Mouse (Mus musculus) cerebellum, adult 9-10 months (tissue): ENCODE results near the gene Dnah2.
A peak's percentile ranks its signal among the peaks of the same experiment; 100 is the strongest.
"Not testable (repeated sequence)": the region's sequence is repeated elsewhere in the genome, so short reads cannot be mapped to it uniquely, and the experiment has no call there.

Experiments
- DNase-seq: peaks from one replicate; pipeline ENCODE4 v3.0.0; 2022

Gene Dnah2

GRCm38 (mm10) chr11:69560896-69561854 is 12.3 kb upstream of the Dnah2 start:
- DNase-seq, result no peak

DNA sequence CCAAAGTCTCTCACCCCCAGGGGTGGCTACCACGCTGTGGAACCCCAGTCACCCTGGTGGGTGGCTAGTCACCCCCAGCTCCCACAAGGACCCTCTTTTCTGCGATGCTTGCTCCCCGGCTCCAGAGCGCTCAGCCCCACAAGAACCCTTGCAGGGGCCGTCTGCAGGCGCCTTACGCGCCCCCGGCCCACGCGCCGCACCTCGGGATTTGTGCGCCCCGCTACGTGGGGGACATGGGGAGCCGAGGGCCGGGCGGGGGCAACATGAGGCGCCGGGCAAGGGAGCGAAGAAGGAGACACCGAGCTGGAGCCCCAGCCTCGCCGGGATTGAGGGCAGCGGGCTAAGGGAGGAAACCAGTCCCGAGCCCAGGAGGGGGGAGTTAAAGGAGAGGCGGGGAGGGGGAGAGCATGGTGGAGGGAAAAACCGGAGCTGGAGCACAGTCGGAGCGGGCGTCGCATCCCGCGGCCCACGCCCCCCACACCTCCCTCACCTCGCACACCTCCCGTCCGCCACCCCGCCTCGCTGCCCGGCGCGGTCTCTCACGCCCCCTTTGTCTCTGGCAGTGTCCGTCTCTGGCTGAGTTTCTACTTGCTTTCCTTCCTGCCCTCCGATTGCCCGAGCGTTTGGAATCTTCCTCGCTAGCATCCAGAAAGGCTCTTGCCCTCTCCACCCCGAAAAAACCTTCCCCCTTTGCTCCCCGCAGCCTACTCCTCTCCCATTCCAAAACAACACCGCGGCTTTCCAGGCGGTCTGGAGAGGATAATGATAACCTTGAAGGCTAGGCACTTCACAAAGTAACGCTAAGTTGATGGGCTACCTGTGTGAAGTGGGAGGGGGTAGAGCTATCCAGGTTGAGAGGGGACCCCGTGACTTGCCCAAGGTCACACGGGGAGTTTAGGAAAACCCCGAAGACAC is 11.2 kb upstream of the Dnah2 start, which contains the start of gene Efnb3:
TSS of gene Efnb3 (minus strand) at position 355 of the 915 bp plus-strand sequence.
- DNase-seq, result no peak

DNA sequence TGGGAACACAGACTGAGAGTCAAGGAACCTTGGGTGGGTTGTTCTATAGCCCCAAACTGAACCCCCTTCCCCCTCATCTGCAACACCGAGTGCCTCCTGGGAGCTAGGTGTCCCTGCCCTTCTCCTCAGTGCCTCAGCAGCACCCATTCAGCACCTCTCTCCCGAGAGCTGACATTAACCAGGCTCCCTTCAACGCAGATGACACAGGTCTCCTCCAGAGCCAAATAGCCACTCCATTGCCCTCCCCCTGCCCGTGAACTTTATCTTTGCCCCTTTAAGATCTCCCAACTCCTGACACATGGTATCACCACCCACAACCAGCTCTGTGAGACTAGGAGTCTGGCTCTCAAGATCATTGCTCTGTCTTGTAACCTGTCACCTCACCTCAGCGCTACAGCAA is 10.3 kb upstream of the Dnah2 start:
- no peak for DNase-seq

- no peak for DNase-seq
Observed at GRCm38 (mm10) chr11:69558756-69559155, 9.8 kb upstream of the Dnah2 start.

DNA sequence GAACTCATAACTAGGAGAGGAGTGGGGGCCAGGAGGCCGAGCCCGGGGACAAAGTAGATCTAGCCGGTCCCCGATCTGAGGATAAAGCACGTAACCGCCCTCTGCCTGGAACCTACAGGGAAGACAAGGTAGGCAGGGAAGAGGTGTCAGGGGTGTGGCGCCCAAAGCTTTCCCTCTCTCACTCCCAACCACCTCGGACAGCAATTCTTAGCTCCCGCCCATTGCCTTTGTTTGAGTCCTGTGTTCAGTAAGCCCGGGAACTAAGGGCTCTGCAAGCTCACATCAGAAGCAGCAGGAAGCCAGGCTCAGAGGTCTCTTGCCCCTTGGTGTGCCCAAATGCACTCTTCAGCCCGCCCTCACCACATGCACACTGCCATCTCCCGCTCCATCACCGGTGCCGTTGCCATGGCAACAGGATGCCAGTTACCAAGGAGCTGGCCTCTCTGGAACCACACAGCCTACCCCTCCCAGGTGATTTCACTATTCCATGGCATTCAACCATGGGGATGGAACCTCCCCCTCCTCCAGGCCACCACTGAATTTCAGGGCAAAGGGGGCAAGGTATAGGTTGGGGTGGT is 8.6 kb upstream of the Dnah2 start:
- no peak for DNase-seq

DNA sequence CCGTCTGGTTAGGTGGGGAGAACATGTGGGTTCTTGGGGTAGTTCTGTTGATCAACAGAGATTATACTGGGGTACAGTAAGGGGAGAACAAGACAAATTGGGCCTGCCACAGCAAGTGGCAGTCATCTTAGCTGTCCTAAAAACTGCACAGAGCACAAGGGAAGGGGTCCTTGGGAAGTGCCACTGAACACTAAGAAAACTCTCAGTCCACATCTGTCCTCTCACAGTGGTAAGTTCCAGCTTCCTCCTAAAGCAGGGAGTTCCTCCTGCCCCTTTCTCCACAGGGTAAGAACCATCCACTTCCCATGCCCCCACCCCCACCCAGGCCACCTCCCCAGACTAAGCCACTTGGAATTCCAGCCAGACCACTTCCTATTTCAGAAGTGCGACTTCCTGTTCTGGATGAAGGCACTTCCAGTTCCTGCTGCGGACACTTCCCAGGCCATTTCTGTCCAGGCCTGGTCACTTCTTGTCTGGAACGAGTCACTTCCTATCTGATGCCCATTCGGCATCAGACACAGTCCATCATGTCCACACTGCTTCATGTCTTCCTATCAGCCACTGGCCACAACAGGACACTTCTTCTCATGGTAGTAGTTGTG is 5.7 kb upstream of the Dnah2 start:
- no peak for DNase-seq

DNA sequence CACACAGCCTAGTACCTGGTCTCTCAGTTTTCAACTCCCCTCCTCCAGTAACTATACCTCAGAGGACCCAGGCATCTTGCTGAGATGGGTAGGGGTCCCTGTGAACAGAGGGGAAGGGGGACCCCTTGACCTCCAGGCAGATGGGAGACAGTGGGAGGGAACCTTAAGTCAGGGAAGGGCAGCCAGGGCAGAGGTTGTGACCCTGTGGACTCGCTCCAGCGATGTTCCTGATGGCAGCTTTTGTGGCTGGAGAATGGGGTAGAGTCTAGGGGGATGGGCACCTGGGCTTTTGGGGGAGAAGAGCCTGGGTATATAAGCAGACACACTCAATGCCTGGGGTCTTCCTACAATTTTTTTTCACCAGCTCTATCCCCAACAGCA is 4.4 kb upstream of the Dnah2 start:
- DNase-seq, result no peak

- DNase-seq, result no peak
Observed at GRCm38 (mm10) chr11:69552622-69553340, 3.9 kb upstream of the Dnah2 start.

GRCm38 (mm10) chr11:69551310-69551709 is 2.4 kb upstream of the Dnah2 start:
- DNase-seq, result no peak

DNA sequence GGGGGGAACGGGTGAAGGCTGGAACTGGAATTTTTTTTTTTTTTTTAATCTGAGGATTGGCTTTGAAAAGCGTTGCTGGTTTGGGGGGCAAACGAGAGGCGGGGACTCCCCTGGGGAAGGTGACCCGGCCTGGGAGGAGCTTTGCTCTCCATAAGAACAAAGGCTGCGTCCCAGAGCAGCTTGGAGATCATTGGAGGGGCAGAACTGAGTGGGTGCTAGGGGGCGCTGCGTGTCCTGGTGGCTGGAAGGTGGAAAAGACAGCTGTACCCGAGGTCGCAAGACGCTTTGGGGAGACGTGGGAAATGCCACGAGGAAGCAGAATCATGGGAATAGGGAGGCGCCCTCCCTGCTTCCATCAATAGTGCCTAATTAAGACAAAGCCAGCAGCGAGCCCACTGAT is 1.8 kb downstream of the Dnah2 start:
- DNase-seq, result no peak

- peak; percentile 70 for DNase-seq
Observed at GRCm38 (mm10) chr11:69546423-69547053, 2.4 kb downstream of the Dnah2 start.

DNA sequence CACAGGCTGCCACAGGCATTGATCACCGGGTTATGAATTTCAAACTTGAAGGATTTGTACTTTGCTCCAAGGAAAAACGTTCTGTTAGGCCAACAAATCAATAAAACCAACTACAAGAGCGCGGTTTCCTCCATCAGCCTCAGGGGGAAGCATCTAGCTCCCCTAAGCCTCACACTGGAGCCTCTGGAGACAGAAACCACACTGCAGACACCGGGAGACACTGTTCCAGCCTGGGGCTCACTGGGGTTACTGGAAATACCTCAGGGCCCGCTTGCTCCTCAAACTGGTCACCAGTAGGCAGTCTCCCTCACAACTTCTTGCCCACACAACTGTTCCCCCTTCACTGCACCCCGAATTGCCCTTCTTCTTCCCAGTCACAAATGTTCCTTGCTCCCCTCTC is 3.0 kb downstream of the Dnah2 start:
- DNase-seq, result no peak

- no peak for DNase-seq
Observed at GRCm38 (mm10) chr11:69543598-69543997, 5.3 kb downstream of the Dnah2 start.

DNA sequence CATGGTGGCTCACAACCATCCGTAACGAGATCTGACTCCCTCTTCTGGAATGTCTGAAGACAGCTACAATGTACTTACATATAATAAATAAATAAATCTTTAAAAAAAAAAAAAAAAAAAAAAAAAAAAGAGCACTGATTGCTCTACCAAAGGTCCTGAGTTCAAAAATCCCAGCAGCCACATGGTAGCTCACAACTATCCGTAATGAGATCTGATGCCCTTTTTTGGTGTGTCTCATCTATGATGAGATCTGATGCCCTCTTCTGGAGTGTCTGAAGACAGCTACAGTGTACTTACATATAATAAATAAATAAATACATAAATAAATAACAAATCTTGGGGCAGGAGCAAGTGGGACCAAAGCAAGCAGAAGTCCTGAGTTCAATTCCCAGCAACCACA is 7.2 kb downstream of the Dnah2 start:
- not testable (repeated sequence) for DNase-seq

- DNase-seq, result no peak
Observed at GRCm38 (mm10) chr11:69540700-69541099, 8.2 kb downstream of the Dnah2 start.

GRCm38 (mm10) chr11:69534990-69535389 is 13.9 kb downstream of the Dnah2 start:
- no peak for DNase-seq

GRCm38 (mm10) chr11:69532480-69533150 is 16.3 kb downstream of the Dnah2 start:
- no peak for DNase-seq

DNA sequence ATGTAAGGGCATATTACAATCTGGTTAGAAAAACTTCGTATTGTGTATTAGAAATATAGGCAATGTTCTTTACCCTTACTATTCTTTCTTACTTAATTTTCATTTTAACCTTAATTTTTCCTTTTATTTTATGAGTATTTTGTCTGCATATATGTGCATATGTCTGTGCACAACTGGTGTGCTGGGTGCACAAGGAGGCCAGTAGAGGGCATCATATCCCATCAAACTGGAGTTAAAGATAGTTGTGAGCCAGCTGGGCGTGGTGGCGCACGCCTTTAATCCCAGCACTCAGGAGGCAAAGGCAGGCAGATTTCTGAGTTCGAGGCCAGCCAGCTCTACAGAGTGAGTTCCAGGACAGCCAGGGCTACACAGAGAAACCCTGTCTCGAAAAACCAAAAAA is 18.2 kb downstream of the Dnah2 start:
- DNase-seq, result not testable (repeated sequence)

DNA sequence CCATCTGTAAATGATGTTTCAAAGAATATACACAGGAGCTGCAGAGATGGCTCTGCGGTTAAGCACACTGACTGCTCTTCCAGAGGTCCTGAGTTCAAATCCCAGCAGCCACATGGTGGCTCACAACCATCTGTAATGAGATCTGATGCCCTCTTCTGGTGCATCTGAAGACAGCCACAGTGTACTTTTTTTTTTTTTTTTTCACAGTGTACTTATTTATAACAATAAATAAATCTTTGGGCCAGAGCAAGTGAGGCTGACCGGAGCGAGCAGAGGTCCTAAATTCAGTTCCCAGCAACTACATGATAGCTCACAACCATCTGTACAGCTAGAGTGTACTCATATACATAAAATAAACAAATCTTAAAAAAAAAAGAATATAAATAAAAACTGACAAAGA is 18.6 kb downstream of the Dnah2 start:
- DNase-seq, result not testable (repeated sequence)

DNA sequence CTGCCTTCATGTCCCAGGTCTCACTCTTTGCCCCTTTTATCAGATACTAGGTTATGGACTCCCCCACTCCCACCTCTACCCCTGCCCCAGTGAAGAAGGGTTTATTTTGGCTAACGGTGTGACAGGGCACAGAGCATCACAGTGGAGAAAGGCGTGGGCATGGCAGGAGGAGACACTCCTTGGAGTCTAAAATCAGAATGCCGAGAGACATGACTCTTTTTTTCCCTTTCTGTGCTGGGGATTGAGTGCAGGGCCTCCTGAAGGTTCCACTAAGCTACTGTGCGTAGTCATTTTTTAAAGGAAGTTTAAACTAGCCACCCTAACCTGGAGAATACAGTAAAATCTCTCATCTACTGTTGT is 20.9 kb downstream of the Dnah2 start:
- DNase-seq, result no peak
